Mouse (Mus musculus): ENCODE data around the gene Mdh2. TPM values are rescaled to one million over a fixed set of nuclear protein-coding genes. Genes with fewer than 3 reads are reported as not detected.

Mdh2 gene
- polyA plus RNA-seq, 1 experiment from 2014 or later, result 600 TPM

GRCm38 (mm10) chr5:135737154-135737553 is 41.1 kb upstream of the Mdh2 start:
- Histone ChIP-seq H3K4me2 (ENCODE audit: low read length) (no peak overlapping the region), H3K4me1 (ENCODE audit: control insufficient read depth, insufficient read depth, low read length) (no peaks in the 10 kb centered on the region), H3K27ac (ENCODE audit: low read length) (no peak overlapping the region), H3K27me3 (ENCODE audit: control insufficient read depth, insufficient read depth, low read depth, low read length) (no peaks in the 10 kb centered on the region), H3K9me3 (replicated peaks; ENCODE audit: control insufficient read depth, low read length, poor library complexity, severe bottlenecking) (no peaks in the 10 kb centered on the region), H3K4me3 (ENCODE audit: low read depth, low read length) (no peak overlapping the region), H3K36me3 (ENCODE audit: control insufficient read depth, insufficient read depth, low read length) (peaks cover 55% of the 10 kb centered on the region), H3K9ac (ENCODE audit: low read depth, low read length) (no peak overlapping the region)
- ATAC-seq, result no peak
- WGBS, result 82% methylated on average over 7 of the region's 7 CpGs

- Histone ChIP-seq H3K27ac (ENCODE audit: low read length) (no peak overlapping the region), H3K9ac (ENCODE audit: low read depth, low read length) (no peak overlapping the region), H3K4me1 (ENCODE audit: control insufficient read depth, insufficient read depth, low read length) (peaks cover 7% of the 10 kb centered on the region), H3K4me2 (ENCODE audit: low read length) (no peak overlapping the region), H3K27me3 (ENCODE audit: control insufficient read depth, insufficient read depth, low read depth, low read length) (no peaks in the 10 kb centered on the region), H3K36me3 (ENCODE audit: control insufficient read depth, insufficient read depth, low read length) (peaks cover 44% of the 10 kb centered on the region), H3K9me3 (replicated peaks; ENCODE audit: control insufficient read depth, low read length, poor library complexity, severe bottlenecking) (no peaks in the 10 kb centered on the region), H3K4me3 (ENCODE audit: low read depth, low read length) (no peak overlapping the region)
- 27% methylated on average over 6 of the region's 6 CpGs for WGBS
- no peak for ATAC-seq
Measured at GRCm38 (mm10) chr5:135738266-135738665, 40.0 kb upstream of the Mdh2 start.

- ATAC-seq, result no peak
- WGBS, result 69% methylated on average over 10 of the region's 10 CpGs
Measured at GRCm38 (mm10) chr5:135742156-135742555, 36.1 kb upstream of the Mdh2 start.

GRCm38 (mm10) chr5:135742941-135743740 is 35.1 kb upstream of the Mdh2 start:
- Histone ChIP-seq H3K4me1 (ENCODE audit: control insufficient read depth, insufficient read depth, low read length) (peaks cover 10% of the 10 kb centered on the region), H3K4me2 (ENCODE audit: low read length) (peak overlapping the region; percentile 93), H3K9ac (ENCODE audit: low read depth, low read length) (peak overlapping the region; percentile 79), H3K4me3 (ENCODE audit: low read depth, low read length) (peak overlapping the region; percentile 86), H3K27me3 (ENCODE audit: control insufficient read depth, insufficient read depth, low read depth, low read length) (no peaks in the 10 kb centered on the region), H3K36me3 (ENCODE audit: control insufficient read depth, insufficient read depth, low read length) (0 out of 2 replicates have a peak, but pooled peaks cover 11% of the 10 kb centered on the region), H3K9me3 (replicated peaks; ENCODE audit: control insufficient read depth, low read length, poor library complexity, severe bottlenecking) (no peaks in the 10 kb centered on the region), H3K27ac (ENCODE audit: low read length) (no peak overlapping the region)
- WGBS, result 26% methylated on average over 18 of the region's 18 CpGs
- ATAC-seq, result peak; percentile 68; the same call in 1 of the 2 replicates

More at GRCm38 (mm10) chr5:135742156-135742555, 36.1 kb upstream of the Mdh2 start:
- no peaks in the 10 kb centered on the region for H3K9me3 ChIP-seq (replicated peaks; ENCODE audit: control insufficient read depth, low read length, poor library complexity, severe bottlenecking)
- H3K27me3 ChIP-seq (ENCODE audit: control insufficient read depth, insufficient read depth, low read depth, low read length), result no peaks in the 10 kb centered on the region
- H3K36me3 ChIP-seq (ENCODE audit: control insufficient read depth, insufficient read depth, low read length), result peaks cover 12% of the 10 kb centered on the region
- peaks cover 10% of the 10 kb centered on the region for H3K4me1 ChIP-seq (ENCODE audit: control insufficient read depth, insufficient read depth, low read length)
- H3K27ac ChIP-seq (ENCODE audit: low read length), result no peak overlapping the region
- no peak overlapping the region for H3K9ac ChIP-seq (ENCODE audit: low read depth, low read length)
- no peak overlapping the region for H3K4me2 ChIP-seq (ENCODE audit: low read length)
- no peak overlapping the region for H3K4me3 ChIP-seq (ENCODE audit: low read depth, low read length)

- WGBS, result under 1% methylated on average over 57 of the region's 60 CpGs
- peaks cover 10% of the 10 kb centered on the region for H3K4me1 ChIP-seq (ENCODE audit: control insufficient read depth, insufficient read depth, low read length)
- peak within 1 kb of the TSS; percentile 93 for H3K4me2 ChIP-seq (ENCODE audit: low read length)
- peak within 1 kb of the TSS; percentile 79 for H3K9ac ChIP-seq (ENCODE audit: low read depth, low read length)
- peak; percentile 95 for ATAC-seq
- H3K27ac ChIP-seq (ENCODE audit: low read length), result peak within 1 kb of the TSS; percentile 32; the same call in 1 of the 2 replicates
- H3K9me3 ChIP-seq (replicated peaks; ENCODE audit: control insufficient read depth, low read length, poor library complexity, severe bottlenecking), result no peaks in the 10 kb centered on the region; the same call in 1 of the 2 replicates
- 0 out of 2 replicates have a peak, but pooled peaks cover 11% of the 10 kb centered on the region for H3K36me3 ChIP-seq (ENCODE audit: control insufficient read depth, insufficient read depth, low read length)
- peak within 1 kb of the TSS; percentile 86 for H3K4me3 ChIP-seq (ENCODE audit: low read depth, low read length)
- H3K27me3 ChIP-seq (ENCODE audit: control insufficient read depth, insufficient read depth, low read depth, low read length), result no peaks in the 10 kb centered on the region
Measured at GRCm38 (mm10) chr5:135743741-135744609, 34.3 kb upstream of the Mdh2 start, which contains the start of gene Tmem120a. TSS of gene Tmem120a (minus strand) at chr5:135744448.

- Histone ChIP-seq H3K27ac (ENCODE audit: low read length) (no peak overlapping the region; the same call in 1 of the 2 replicates), H3K9me3 (replicated peaks; ENCODE audit: control insufficient read depth, low read length, poor library complexity, severe bottlenecking) (no peaks in the 10 kb centered on the region; the same call in 1 of the 2 replicates), H3K4me1 (ENCODE audit: control insufficient read depth, insufficient read depth, low read length) (peaks cover 10% of the 10 kb centered on the region), H3K27me3 (ENCODE audit: control insufficient read depth, insufficient read depth, low read depth, low read length) (no peaks in the 10 kb centered on the region), H3K36me3 (ENCODE audit: control insufficient read depth, insufficient read depth, low read length) (0 out of 2 replicates have a peak, but pooled peaks cover 8% of the 10 kb centered on the region), H3K4me3 (ENCODE audit: low read depth, low read length) (peak overlapping the region; percentile 86), H3K4me2 (ENCODE audit: low read length) (peak overlapping the region; percentile 93), H3K9ac (ENCODE audit: low read depth, low read length) (peak overlapping the region; percentile 79)
- 26% methylated on average over 12 of the region's 12 CpGs for WGBS
- ATAC-seq, result no peak
Measured at GRCm38 (mm10) chr5:135744742-135745141, 33.5 kb upstream of the Mdh2 start.

- 88% methylated on average over 1 of the region's 1 CpGs for whole genome bisulfite sequencing
- Histone ChIP-seq H3K36me3 (ENCODE audit: control insufficient read depth, insufficient read depth, low read length) (no peaks in the 10 kb centered on the region), H3K4me1 (ENCODE audit: control insufficient read depth, insufficient read depth, low read length) (no peaks in the 10 kb centered on the region), H3K4me2 (ENCODE audit: low read length) (no peak overlapping the region), H3K27me3 (ENCODE audit: control insufficient read depth, insufficient read depth, low read depth, low read length) (no peaks in the 10 kb centered on the region), H3K9ac (ENCODE audit: low read depth, low read length) (no peak overlapping the region), H3K27ac (ENCODE audit: low read length) (no peak overlapping the region), H3K9me3 (replicated peaks; ENCODE audit: control insufficient read depth, low read length, poor library complexity, severe bottlenecking) (no peaks in the 10 kb centered on the region; the same call in 1 of the 2 replicates), H3K4me3 (ENCODE audit: low read depth, low read length) (no peak overlapping the region)
- no peak for ATAC-seq
Measured at GRCm38 (mm10) chr5:135751041-135751440, 27.2 kb upstream of the Mdh2 start.

GRCm38 (mm10) chr5:135751595-135751994 is 26.7 kb upstream of the Mdh2 start:
- Histone ChIP-seq H3K4me2 (ENCODE audit: low read length) (no peak overlapping the region), H3K27me3 (ENCODE audit: control insufficient read depth, insufficient read depth, low read depth, low read length) (no peaks in the 10 kb centered on the region), H3K4me3 (ENCODE audit: low read depth, low read length) (no peak overlapping the region), H3K9ac (ENCODE audit: low read depth, low read length) (no peak overlapping the region), H3K9me3 (replicated peaks; ENCODE audit: control insufficient read depth, low read length, poor library complexity, severe bottlenecking) (no peaks in the 10 kb centered on the region; the same call in 1 of the 2 replicates), H3K27ac (ENCODE audit: low read length) (no peak overlapping the region), H3K36me3 (ENCODE audit: control insufficient read depth, insufficient read depth, low read length) (no peaks in the 10 kb centered on the region), H3K4me1 (ENCODE audit: control insufficient read depth, insufficient read depth, low read length) (no peaks in the 10 kb centered on the region)
- 83% methylated on average over 2 of the region's 2 CpGs for WGBS
- ATAC-seq, result no peak

Data from midbrain, embryonic 16.5 days (tissue).